Comparison of ENCODE assay signal across 10 mouse cellular contexts in the genomic region with DNA sequence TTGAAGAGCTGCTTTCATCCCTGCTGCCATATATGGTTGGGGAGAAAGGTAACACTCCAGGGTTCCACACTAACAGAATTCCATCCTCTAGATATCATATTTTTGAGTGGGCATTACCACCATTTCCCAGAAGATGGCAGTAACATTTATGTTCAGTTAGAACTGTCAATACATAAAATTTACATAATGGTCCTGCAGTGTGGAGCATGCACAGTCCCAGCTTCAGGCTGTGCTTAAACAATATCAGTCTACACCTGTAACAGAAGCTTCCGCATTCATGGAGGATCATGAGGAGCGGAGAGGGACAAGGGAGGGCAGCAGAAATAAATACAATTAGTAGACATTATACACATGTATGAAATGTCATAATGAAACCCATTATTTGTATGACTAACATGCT.
DNase-seq lines count a peak whose midpoint lies in the region; ATAC-seq lines count a peak whose summit lies in the region.
"Had no signal": no experiment of that assay in that cellular context is flagged by ENCODE, and none has a peak within 500 bp of the region (broad histone marks: within the 10 kb centered on the region; RNA-seq: fewer than 3 reads in every experiment).

No protein-coding gene starts in this region.

- no peaks in the 10 kb centered on the region for H3K4me1 ChIP-seq in forebrain, embryonic 11.5 days (replicated peaks; ENCODE audit: control insufficient read depth, insufficient read depth, low read length)
- no peaks in the 10 kb centered on the region for H3K4me1 ChIP-seq in forebrain, embryonic 10.5 days
- H3K4me1 ChIP-seq in neural tube, embryonic 12.5 days: no peaks in the 10 kb centered on the region
- H3K4me1 ChIP-seq in hindbrain, embryonic 13.5 days (replicated peaks): no peaks in the 10 kb centered on the region
- H3K4me1 ChIP-seq: liver, embryonic 12.5 days had no signal

- no peaks in the 10 kb centered on the region for H3K9me3 ChIP-seq in forebrain, embryonic 11.5 days (ENCODE audit: control insufficient read depth, low read length)
- H3K9me3 ChIP-seq in forebrain, embryonic 10.5 days: no peaks in the 10 kb centered on the region; the same call in 1 of the 2 replicates
- H3K9me3 ChIP-seq in neural tube, embryonic 12.5 days: no peaks in the 10 kb centered on the region
- H3K9me3 ChIP-seq in hindbrain, embryonic 13.5 days: no peaks in the 10 kb centered on the region
- H3K9me3 ChIP-seq: liver, embryonic 12.5 days had no signal

- ATAC-seq in forebrain, embryonic 11.5 days (replicated peaks; ENCODE audit: low FRiP score): peak; percentile 77
- ATAC-seq in neural tube, embryonic 12.5 days (ENCODE audit: low FRiP score, low read depth): peak; percentile 41; the same call in 1 of the 2 replicates
- peak; percentile 57; the same call in 1 of the 2 replicates for ATAC-seq in hindbrain, embryonic 13.5 days (ENCODE audit: low FRiP score)
- ATAC-seq: liver, embryonic 12.5 days had no signal

- WGBS in forebrain, embryonic 11.5 days: 86% methylated on average over 2 of the region's 2 CpGs
- 90% methylated on average over 2 of the region's 2 CpGs for WGBS in forebrain, embryonic 10.5 days
- 94% methylated on average over 2 of the region's 2 CpGs for whole genome bisulfite sequencing in neural tube, embryonic 12.5 days
- WGBS in hindbrain, embryonic 13.5 days: 89% methylated on average over 2 of the region's 2 CpGs

- no peak overlapping the region for H3K4me2 ChIP-seq in forebrain, embryonic 11.5 days (ENCODE audit: low read depth, low read length, severe bottlenecking)
- no peak overlapping the region for H3K4me2 ChIP-seq in neural tube, embryonic 12.5 days (replicated peaks)
- no peak overlapping the region for H3K4me2 ChIP-seq in hindbrain, embryonic 13.5 days
- H3K4me2 ChIP-seq: liver, embryonic 12.5 days had no signal

- H3K27ac ChIP-seq in forebrain, embryonic 11.5 days (ENCODE audit: low read depth, low read length): no peak overlapping the region
- no peak overlapping the region for H3K27ac ChIP-seq in forebrain, embryonic 10.5 days
- H3K27ac ChIP-seq in neural tube, embryonic 12.5 days: no peak overlapping the region
- no peak overlapping the region for H3K27ac ChIP-seq in hindbrain, embryonic 13.5 days
- H3K27ac ChIP-seq: liver, embryonic 12.5 days had no signal

- DNase-seq in forebrain, embryonic 11.5 days (ENCODE audit: low spot score): no peak
- no peak for DNase-seq in forebrain, embryonic 10.5 days (ENCODE audit: extremely low spot score, low spot score)
- no peak for DNase-seq in neural tube, embryonic 10.5 days (ENCODE audit: extremely low spot score, low spot score)
- no peak for DNase-seq in thymus, postnatal 36 days
- DNase-seq in adrenal gland, postnatal 25 days: no peak
- no peak for DNase-seq in adrenal gland, postnatal 36 days
- DNase-seq: thymus, postnatal 4 days had no signal

- H3K27me3 ChIP-seq in forebrain, embryonic 11.5 days (ENCODE audit: control insufficient read depth, insufficient read depth, low read length): no peaks in the 10 kb centered on the region
- no peaks in the 10 kb centered on the region for H3K27me3 ChIP-seq in forebrain, embryonic 10.5 days (ENCODE audit: poor library complexity, severe bottlenecking)
- no peaks in the 10 kb centered on the region for H3K27me3 ChIP-seq in neural tube, embryonic 12.5 days (replicated peaks)
- H3K27me3 ChIP-seq in hindbrain, embryonic 13.5 days: no peaks in the 10 kb centered on the region
- H3K27me3 ChIP-seq: liver, embryonic 12.5 days had no signal

- H3K4me3 ChIP-seq in forebrain, embryonic 11.5 days (ENCODE audit: low read depth, low read length): no peak overlapping the region
- H3K4me3 ChIP-seq in forebrain, embryonic 10.5 days: no peak overlapping the region
- H3K4me3 ChIP-seq in neural tube, embryonic 12.5 days: no peak overlapping the region
- H3K4me3 ChIP-seq in hindbrain, embryonic 13.5 days: no peak overlapping the region
- H3K4me3 ChIP-seq: liver, embryonic 12.5 days had no signal

- H3K36me3 ChIP-seq in forebrain, embryonic 11.5 days (ENCODE audit: control insufficient read depth, insufficient read depth, low read length): no peaks in the 10 kb centered on the region
- H3K36me3 ChIP-seq in forebrain, embryonic 10.5 days (replicated peaks): no peaks in the 10 kb centered on the region
- no peaks in the 10 kb centered on the region for H3K36me3 ChIP-seq in neural tube, embryonic 12.5 days
- no peaks in the 10 kb centered on the region for H3K36me3 ChIP-seq in hindbrain, embryonic 13.5 days
- H3K36me3 ChIP-seq: liver, embryonic 12.5 days had no signal

- no peak overlapping the region for H3K9ac ChIP-seq in forebrain, embryonic 11.5 days (ENCODE audit: low read length)
- no peak overlapping the region for H3K9ac ChIP-seq in neural tube, embryonic 12.5 days
- no peak overlapping the region for H3K9ac ChIP-seq in hindbrain, embryonic 13.5 days
- H3K9ac ChIP-seq: liver, embryonic 12.5 days had no signal
